Mouse (Mus musculus) liver, embryonic 16.5 days (tissue): ENCODE data around the gene Mapre3. TPM values are rescaled to one million over a fixed set of nuclear protein-coding genes. Genes with fewer than 3 reads are reported as not detected.
A peak's percentile ranks its signal among the peaks of the same experiment; 100 is the strongest.

Experiments used
- ATAC-seq: fragments of 200-750 bp; cut with Nextera tagmentation; 2 replicates; pipeline ENCODE4 v1.8.0; 2017; ENCODE audit warnings: low read depth, mild to moderate bottlenecking, moderate number of reproducible peaks, moderate library complexity
- H3K27ac ChIP-seq: fragments of 300-500 bp; sonication (generic); 2 replicates; pipeline ENCODE4 v1.5.1; 2014; ENCODE audit warnings: mild to moderate bottlenecking, low read length
- H3K27me3 ChIP-seq: fragments of 300-500 bp; sonication (generic); 2 replicates; pipeline ENCODE4 v1.6.1; 2014; ENCODE audit warnings: low read depth, low read length, mixed read lengths; ENCODE audit not compliant: control insufficient read depth, insufficient read depth
- H3K36me3 ChIP-seq: fragments of 300-500 bp; sonication (generic); 2 replicates; pipeline ENCODE4 v1.6.1; 2014; ENCODE audit warnings: mild to moderate bottlenecking; ENCODE audit not compliant: control insufficient read depth, insufficient read depth
- H3K4me1 ChIP-seq: fragments of 300-500 bp; sonication (generic); 2 replicates; pipeline ENCODE4 v1.6.1; 2014; ENCODE audit warnings: low read depth, low read length, mixed read lengths; ENCODE audit not compliant: control insufficient read depth
- H3K4me2 ChIP-seq: fragments of 300-500 bp; sonication (generic); 2 replicates; pipeline ENCODE4 v1.6.1; 2014; ENCODE audit warnings: low read depth, low read length, mixed read lengths
- H3K4me3 ChIP-seq: fragments of 300-500 bp; sonication (generic); 2 replicates; pipeline ENCODE4 v1.5.1; 2014; ENCODE audit warnings: low read depth, mild to moderate bottlenecking, low read length
- H3K9ac ChIP-seq: fragments of 300-500 bp; sonication (generic); 2 replicates; pipeline ENCODE4 v1.6.1; 2014; ENCODE audit warnings: low read depth, low read length
- H3K9me3 ChIP-seq: fragments of 300-500 bp; sonication (generic); replicated peaks from 2 replicates; pipeline ENCODE4 v1.6.1; 2016; ENCODE audit warnings: low read length; ENCODE audit not compliant: control insufficient read depth
- WGBS: fragments of 180-500 bp; shearing (Covaris S2); extraction: QIAGEN DNeasy Blood & Tissue Kit; methylation state at CpG from one replicate; pipeline ENCODE4 v1.1.7; 2014; ENCODE audit not compliant: insufficient replicate concordance; 5-methylcytosine and 5-hydroxymethylcytosine counted together
- polyA plus RNA-seq: library from polyadenylated mRNA; unstranded; fragments of >200 nt; fragmentation: Nextera tagmentation; extraction: Ambion mirVana; gene quantifications from 2 replicates; pipeline ENCODE4 v1.2.1, GENCODE M21; 2015

Gene Mapre3
- polyA plus RNA-seq, 1 experiment from 2014 or later, result 3.3 TPM

GRCm38 (mm10) chr5:30816261-30816791 lies 1.9 kb downstream of the Mapre3 start:
- H3K36me3 ChIP-seq, result no peaks in the 10 kb centered on the region
- no peak overlapping the region for H3K4me3 ChIP-seq
- peaks cover 31% of the 10 kb centered on the region for H3K27me3 ChIP-seq
- no peak for ATAC-seq
- 51% methylated on average over 8 of the region's 8 CpGs for WGBS
- no peaks in the 10 kb centered on the region for H3K9me3 ChIP-seq
- peaks cover 5% of the 10 kb centered on the region for H3K4me1 ChIP-seq
- no peak overlapping the region for H3K4me2 ChIP-seq
- H3K9ac ChIP-seq, result no peak overlapping the region
- H3K27ac ChIP-seq, result no peak overlapping the region

GRCm38 (mm10) chr5:30818758-30819309 lies 4.4 kb downstream of the Mapre3 start:
- Histone ChIP-seq H3K36me3 (no peaks in the 10 kb centered on the region), H3K4me3 (no peak overlapping the region), H3K4me1 (peaks cover 5% of the 10 kb centered on the region), H3K9me3 (no peaks in the 10 kb centered on the region), H3K27me3 (peaks cover 19% of the 10 kb centered on the region), H3K9ac (no peak overlapping the region), H3K4me2 (no peak overlapping the region), H3K27ac (no peak overlapping the region)
- 66% methylated on average over 8 of the region's 8 CpGs for WGBS
- ATAC-seq, result no peak

GRCm38 (mm10) chr5:30822689-30823088 lies 8.2 kb downstream of the Mapre3 start:
- H3K27me3 ChIP-seq, result no peaks in the 10 kb centered on the region
- no peak overlapping the region for H3K4me2 ChIP-seq
- no peak overlapping the region for H3K9ac ChIP-seq
- H3K4me1 ChIP-seq, result no peaks in the 10 kb centered on the region
- H3K27ac ChIP-seq, result no peak overlapping the region
- no peaks in the 10 kb centered on the region for H3K36me3 ChIP-seq
- no peak overlapping the region for H3K4me3 ChIP-seq
- WGBS, result 57% methylated on average over 5 of the region's 5 CpGs
- no peaks in the 10 kb centered on the region for H3K9me3 ChIP-seq
- ATAC-seq, result no peak

- whole genome bisulfite sequencing, result 77% methylated on average over 3 of the region's 3 CpGs
- no peak overlapping the region for H3K4me3 ChIP-seq
- no peaks in the 10 kb centered on the region for H3K4me1 ChIP-seq
- H3K9ac ChIP-seq, result no peak overlapping the region
- no peak for ATAC-seq
- no peaks in the 10 kb centered on the region for H3K9me3 ChIP-seq
- no peaks in the 10 kb centered on the region for H3K27me3 ChIP-seq
- H3K27ac ChIP-seq, result no peak overlapping the region
- H3K36me3 ChIP-seq, result no peaks in the 10 kb centered on the region
- H3K4me2 ChIP-seq, result no peak overlapping the region
Measured at GRCm38 (mm10) chr5:30823091-30823490, 8.7 kb downstream of the Mapre3 start.

GRCm38 (mm10) chr5:30824124-30824988 lies 9.9 kb downstream of the Mapre3 start:
- no peak overlapping the region for H3K4me3 ChIP-seq
- no peak overlapping the region for H3K9ac ChIP-seq
- ATAC-seq, result no peak
- no peaks in the 10 kb centered on the region for H3K9me3 ChIP-seq
- WGBS, result 65% methylated on average over 11 of the region's 11 CpGs
- H3K4me2 ChIP-seq, result no peak overlapping the region
- H3K36me3 ChIP-seq, result no peaks in the 10 kb centered on the region
- no peaks in the 10 kb centered on the region for H3K4me1 ChIP-seq
- H3K27ac ChIP-seq, result no peak overlapping the region
- H3K27me3 ChIP-seq, result no peaks in the 10 kb centered on the region

GRCm38 (mm10) chr5:30825166-30825565 lies 10.7 kb downstream of the Mapre3 start:
- 46% methylated on average over 10 of the region's 10 CpGs for WGBS
- Histone ChIP-seq H3K4me2 (no peak overlapping the region), H3K27ac (no peak overlapping the region), H3K27me3 (no peaks in the 10 kb centered on the region), H3K36me3 (no peaks in the 10 kb centered on the region), H3K4me1 (no peaks in the 10 kb centered on the region), H3K9me3 (no peaks in the 10 kb centered on the region), H3K4me3 (no peak overlapping the region), H3K9ac (no peak overlapping the region)
- no peak for ATAC-seq

GRCm38 (mm10) chr5:30825821-30826220 lies 11.4 kb downstream of the Mapre3 start:
- ATAC-seq, result no peak
- no peak overlapping the region for H3K9ac ChIP-seq

GRCm38 (mm10) chr5:30833416-30833815 lies 19.0 kb downstream of the Mapre3 start:
- Histone ChIP-seq H3K27ac (no peak overlapping the region; the same call in 1 of the 2 replicates), H3K9ac (no peak overlapping the region), H3K36me3 (no peaks in the 10 kb centered on the region), H3K4me2 (no peak overlapping the region), H3K27me3 (no peaks in the 10 kb centered on the region), H3K4me3 (no peak overlapping the region), H3K4me1 (peaks cover 3% of the 10 kb centered on the region; the same call in 1 of the 2 replicates), H3K9me3 (no peaks in the 10 kb centered on the region)
- ATAC-seq, result peak; percentile 54; the same call in 1 of the 2 replicates
- WGBS, result 42% methylated on average over 3 of the region's 3 CpGs

More at GRCm38 (mm10) chr5:30825821-30826220, 11.4 kb downstream of the Mapre3 start:
- 49% methylated on average over 6 of the region's 6 CpGs for WGBS
- H3K4me1 ChIP-seq, result no peaks in the 10 kb centered on the region
- H3K4me2 ChIP-seq, result no peak overlapping the region
- H3K27ac ChIP-seq, result no peak overlapping the region
- H3K27me3 ChIP-seq, result no peaks in the 10 kb centered on the region
- no peaks in the 10 kb centered on the region for H3K36me3 ChIP-seq
- H3K9me3 ChIP-seq, result no peaks in the 10 kb centered on the region
- H3K4me3 ChIP-seq, result no peak overlapping the region

- 59% methylated on average over 2 of the region's 2 CpGs for WGBS
- peak; percentile 67; the same call in 1 of the 2 replicates for ATAC-seq
Measured at GRCm38 (mm10) chr5:30839731-30840130, 25.3 kb downstream of the Mapre3 start.

More at GRCm38 (mm10) chr5:30839731-30840130, 25.3 kb downstream of the Mapre3 start:
- Histone ChIP-seq H3K4me1 (peaks cover 2% of the 10 kb centered on the region; the same call in 1 of the 2 replicates), H3K27ac (no peak overlapping the region), H3K4me2 (no peak overlapping the region), H3K36me3 (no peaks in the 10 kb centered on the region), H3K9ac (no peak overlapping the region), H3K4me3 (no peak overlapping the region), H3K9me3 (no peaks in the 10 kb centered on the region), H3K27me3 (no peaks in the 10 kb centered on the region)
